Mouse (Mus musculus) CH12F3 (cell line): ENCODE measurements around the gene Adh5.
"Not testable (repeated sequence)": the region's sequence is repeated elsewhere in the genome, so short reads cannot be mapped to it uniquely, and the experiment has no call there.

Source experiments
- in situ Hi-C: fragments of 300-500 bp; cut with MboI; formaldehyde crosslinking; loops from 2 replicates; pipeline ENCODE4 v1.14.3; 2020; ENCODE audit warnings: low sequenced_read_pairs

The Adh5 gene

DNA sequence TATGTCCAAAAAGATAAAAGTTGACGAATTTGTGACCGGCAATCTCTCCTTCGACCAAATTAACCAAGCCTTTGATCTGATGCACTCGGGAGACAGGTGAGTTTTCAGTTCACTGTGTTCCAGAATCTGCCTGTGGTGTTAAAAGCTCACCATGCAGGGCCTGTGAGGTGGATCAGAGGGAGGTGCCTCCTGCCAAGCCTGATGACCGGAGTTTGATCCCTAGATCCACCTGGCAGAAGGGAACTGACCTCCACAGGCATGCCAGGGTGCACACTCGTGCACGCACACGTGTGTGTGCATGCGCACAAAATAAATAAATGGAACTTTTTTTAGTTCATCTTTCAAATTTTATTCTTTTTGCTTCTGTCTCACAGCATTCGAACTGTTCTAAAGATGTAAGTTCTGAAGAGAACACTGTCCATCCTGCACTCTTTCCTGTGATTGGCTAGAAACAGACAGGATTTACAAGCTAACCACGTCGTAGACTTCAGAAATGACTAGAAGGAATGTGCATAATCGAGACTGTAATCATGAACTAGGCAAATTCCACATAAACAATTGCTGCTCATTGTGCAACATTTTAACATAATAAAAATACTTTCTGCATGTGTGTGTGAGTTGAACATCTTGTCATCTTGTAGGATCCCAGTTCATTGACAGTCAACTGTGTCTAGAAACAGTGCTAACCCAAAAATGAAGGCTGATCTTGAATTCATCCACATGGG, 12.0 kb downstream of the Adh5 start:
- in situ Hi-C loops, result no loop called here

GRCm38 (mm10) chr3:138458441-138458840, 15.5 kb downstream of the Adh5 start:
- in situ Hi-C loops, result no loop called here

DNA sequence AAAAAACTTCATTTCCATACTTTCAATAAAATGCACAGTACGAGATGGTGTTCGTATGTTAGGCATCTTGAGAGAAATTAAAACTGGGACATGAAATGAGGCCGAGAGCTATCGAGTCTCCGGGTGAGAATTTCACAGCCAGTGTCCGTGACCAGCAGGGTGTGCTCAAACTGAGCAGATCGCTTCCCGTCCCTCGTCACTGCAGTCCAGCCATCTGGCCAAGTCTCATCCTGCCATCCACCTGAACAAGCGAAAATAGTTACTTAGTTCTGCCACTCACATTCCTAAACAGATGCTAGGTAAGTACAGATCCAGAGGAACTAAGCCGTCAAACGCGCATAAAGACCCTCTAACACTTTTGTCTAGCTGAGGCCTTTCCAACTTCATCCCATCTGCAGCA, 17.4 kb downstream of the Adh5 start:
- in situ Hi-C loops, result no loop called here

DNA sequence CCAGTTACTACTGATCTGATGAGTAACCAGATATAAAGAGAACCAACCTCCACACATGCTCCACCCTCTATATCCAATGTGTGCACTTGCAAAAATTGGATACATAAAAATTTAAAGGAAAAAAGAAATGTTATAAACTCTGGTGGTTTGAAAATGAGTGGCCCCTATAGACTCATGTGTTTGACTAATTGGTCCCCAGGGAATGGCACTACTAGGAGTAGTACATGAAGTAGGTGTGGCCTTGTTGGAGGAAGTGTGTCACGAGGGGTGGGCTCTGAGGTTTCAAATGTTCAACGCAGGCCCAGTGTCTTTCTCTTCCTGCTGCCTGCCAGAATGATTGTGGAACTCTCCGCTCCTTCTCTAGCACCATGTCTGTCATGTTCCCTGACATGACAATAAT, 18.9 kb downstream of the Adh5 start:
- in situ Hi-C loops, result no loop called here

GRCm38 (mm10) chr3:138463137-138463536, 20.2 kb downstream of the Adh5 start:
- in situ Hi-C loops, result no loop called here

DNA sequence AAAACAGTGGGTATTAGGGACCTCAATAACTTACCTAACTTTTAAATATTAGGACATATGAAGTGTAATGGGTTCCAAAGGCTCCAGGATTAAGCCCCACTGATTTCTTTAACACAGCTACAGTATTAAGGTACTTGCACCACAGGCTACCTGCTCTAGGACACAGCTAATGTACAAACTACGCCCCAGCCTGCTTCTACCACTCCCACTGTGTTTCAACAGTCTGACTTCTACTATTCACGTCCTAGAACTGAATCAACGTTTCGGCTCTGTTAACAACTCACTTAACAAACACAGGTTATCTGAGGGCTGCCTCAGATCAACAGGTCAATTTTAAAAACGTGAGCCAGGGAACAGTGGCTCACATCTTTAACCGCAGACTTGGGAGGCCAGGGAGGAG, 20.9 kb downstream of the Adh5 start:
- in situ Hi-C loops, result no loop called here

DNA sequence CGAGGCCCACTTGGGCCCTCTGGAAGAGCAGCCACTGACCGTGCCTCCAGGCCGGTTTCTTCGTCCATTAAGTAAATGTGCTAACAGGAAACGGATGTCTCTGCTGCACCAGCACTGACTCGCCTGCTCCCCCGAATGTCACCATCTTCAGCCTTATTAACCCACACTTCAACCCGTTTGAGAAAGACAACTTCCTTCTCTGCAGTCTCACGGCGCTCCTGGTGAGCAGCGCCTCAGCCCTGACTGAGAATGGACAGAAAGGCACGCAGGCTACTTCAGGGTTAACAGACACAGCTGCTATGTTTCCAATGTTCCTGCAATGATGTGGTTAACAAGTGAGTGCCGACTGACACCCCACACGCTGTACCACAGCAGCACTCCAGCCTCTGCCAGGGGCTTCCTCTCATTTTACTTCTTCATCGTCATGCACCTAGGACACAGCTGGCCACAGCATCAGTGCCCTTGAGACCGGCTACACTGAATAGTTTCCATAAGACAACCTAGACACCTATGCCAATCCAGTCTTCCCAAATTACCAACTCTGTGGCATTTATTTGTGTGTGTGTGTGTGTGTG, 21.8 kb downstream of the Adh5 start:
- in situ Hi-C loops, result no loop called here

DNA sequence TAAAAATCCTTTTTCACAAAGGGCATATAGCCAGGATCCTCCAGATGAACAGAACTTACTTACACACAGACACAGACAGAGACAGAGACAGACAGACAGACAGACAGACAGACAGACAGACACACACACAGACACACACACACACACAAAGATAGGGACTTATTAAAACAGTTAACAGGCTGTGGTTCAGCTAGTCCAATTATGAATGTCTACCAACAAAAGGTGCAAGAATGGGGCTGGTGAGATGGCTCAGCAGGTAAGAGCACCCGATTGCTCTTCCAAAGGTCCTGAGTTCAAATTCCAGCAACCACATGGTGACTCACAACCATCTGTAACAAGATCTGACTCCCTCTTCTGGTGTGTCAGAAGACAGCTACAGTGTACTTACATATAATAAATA, 23.8 kb downstream of the Adh5 start:
- in situ Hi-C loops, result not testable (repeated sequence)

- in situ Hi-C loops, result no loop called here
These were observed 28.2 kb downstream of the Adh5 start for GRCm38 (mm10) chr3:138471066-138471465.

DNA sequence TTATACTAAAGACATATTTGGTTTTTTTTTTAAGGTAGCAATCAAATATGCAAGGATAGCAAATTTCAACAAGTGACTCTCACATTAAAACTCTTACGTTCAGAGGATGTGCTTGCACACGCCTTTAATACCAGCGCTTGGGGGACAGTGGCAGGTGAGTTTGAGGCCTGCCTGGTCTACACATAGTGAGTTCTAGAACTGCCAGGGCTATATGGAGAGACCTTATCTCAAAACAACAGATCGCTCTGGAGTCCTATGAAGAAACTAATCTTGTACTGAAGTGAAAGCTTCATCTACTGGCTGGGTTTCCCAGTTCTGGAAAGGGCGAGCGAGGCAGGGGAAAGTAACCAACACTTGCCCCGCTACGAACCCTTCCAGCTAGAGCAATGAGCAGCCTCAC, 36.6 kb downstream of the Adh5 start:
- in situ Hi-C loops, result no loop called here

DNA sequence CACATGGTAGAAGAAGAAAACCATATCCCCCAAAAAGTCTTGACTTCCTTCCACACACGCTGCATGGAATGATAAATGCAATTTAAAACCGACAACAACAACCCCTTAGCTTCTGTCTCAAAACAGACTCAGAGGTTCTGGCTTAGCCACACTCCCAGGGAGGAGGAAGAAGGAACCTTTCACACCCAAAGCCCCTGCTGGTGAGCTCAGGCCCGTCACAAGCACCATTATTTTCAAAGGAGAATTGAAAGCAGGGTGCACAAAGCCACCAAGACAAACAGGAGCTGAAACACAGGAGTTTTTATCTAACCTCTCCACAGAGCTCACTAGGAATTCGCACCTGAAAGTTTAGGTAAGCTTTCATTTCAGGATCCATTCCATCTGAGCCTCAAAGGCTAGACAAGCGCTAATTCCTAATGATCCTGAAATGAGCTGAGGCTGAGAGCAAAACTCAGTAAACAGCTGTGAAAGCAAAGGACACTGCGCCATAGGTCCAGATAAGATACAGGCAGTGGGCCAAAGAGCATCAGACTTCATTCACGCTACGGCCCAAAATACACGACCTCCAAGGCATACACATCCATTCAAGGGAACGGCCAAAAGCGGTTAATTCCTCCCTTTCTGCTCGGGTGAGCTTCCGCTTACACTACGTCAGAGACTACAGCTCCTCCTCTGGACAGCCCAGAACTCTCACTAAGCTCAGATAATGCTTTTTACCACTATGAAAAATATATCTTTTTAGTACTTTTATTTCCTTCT, 38.8 kb downstream of the Adh5 start:
- in situ Hi-C loops, result no loop called here

DNA sequence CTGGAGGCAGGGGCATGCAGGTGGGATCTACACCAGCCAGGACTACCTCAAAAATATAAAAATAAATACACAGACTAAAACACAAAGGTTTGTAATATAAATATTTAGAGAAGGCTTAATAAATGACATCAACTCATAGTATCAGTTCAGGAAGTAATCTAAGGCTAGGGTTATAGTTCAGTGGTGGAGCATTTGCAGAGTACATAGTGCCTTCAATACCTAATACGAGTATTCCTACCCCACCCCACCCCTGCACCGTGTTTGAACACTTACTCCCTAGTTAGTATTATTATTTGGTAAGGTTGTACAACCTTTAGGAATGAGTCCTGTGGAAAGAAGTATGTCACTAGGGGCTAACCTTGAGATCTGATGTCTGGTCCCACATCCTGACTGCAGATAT, 40.3 kb downstream of the Adh5 start:
- in situ Hi-C loops, result no loop called here

- in situ Hi-C loops, result no loop called here
These were observed 45.9 kb downstream of the Adh5 start for GRCm38 (mm10) chr3:138488584-138489326.

DNA sequence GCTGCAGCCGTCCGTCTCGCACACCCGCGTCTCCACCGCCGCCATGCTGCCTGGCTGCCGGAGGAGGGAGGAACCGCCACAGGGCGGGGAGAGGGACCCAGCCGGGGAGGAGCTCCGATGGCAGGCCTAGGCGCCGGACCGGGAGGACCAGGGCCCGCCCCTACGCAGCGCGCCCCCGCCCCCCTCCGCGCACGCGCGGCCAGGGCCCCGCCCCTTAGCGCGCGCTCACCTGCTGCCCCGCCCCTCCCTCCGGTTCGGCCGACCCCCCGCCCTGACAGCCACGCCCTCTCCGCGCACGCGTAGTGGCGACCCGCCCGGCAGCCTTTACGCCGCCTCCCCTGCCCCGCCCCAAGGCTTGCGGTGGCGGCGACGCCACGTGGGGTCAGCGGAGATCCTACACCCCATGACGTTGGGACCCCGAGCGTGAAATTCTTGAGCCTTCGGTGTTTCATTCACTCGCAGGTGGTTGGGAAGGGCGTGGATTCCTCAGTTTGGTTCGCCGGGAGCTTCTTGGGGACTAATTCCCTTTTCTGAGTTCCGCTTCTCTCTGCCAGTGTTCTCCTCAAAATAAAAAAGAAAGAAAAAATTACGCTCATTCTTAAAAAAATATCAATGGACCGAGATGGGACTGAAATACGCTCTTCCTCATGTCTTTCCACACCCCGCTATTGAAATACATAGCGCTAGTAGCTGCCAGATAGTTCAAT, 46.6 kb downstream of the Adh5 start, which contains the start of gene Metap1:
TSS of gene Metap1 (minus strand) at position 189 of the 707 bp plus-strand sequence.
- in situ Hi-C loops, result no loop called here

DNA sequence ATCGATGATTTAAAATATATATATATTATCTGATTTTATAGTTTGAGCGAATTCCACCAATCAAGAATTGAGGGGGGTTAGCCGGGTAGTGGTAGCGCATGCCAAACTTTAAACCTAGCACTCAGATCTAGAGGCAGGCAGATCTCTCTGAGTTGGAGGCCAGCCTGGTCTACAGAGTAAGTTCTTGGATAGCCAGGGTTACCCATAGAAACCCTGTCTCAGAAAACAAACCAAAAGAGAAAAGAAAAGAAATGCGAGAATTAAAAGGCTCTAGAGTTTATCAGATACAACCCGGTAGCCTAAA, 47.1 kb downstream of the Adh5 start:
- in situ Hi-C loops, result no loop called here

GRCm38 (mm10) chr3:138493668-138494067, 50.8 kb downstream of the Adh5 start:
- in situ Hi-C loops, result no loop called here

DNA sequence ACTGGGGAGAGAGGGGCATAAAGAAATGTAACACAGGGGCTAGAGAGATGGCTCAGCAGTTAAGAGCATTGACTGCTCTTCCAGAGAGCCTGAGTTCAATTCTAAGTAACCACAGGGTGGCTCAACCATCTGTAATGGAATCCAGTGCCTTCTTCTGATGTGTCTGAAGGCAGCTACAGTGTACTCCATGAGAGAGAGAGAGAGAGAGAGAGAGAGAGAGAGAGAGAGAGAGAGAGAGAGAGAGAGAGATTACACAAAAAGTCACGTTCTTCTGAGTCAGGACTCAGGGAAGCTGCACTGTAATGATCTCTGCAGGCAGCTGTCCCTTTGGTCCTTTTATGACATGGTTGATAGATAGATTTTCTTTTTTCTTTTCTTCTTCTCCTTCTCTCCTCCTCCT, 51.7 kb downstream of the Adh5 start:
- in situ Hi-C loops, result no loop called here

GRCm38 (mm10) chr3:138495166-138496145, 52.6 kb downstream of the Adh5 start:
- in situ Hi-C loops, result no loop called here

- in situ Hi-C loops, result no loop called here
These were observed 55.8 kb downstream of the Adh5 start for GRCm38 (mm10) chr3:138498731-138499130.
